Mouse (Mus musculus): ENCODE data around the gene Glud1.

DNA sequence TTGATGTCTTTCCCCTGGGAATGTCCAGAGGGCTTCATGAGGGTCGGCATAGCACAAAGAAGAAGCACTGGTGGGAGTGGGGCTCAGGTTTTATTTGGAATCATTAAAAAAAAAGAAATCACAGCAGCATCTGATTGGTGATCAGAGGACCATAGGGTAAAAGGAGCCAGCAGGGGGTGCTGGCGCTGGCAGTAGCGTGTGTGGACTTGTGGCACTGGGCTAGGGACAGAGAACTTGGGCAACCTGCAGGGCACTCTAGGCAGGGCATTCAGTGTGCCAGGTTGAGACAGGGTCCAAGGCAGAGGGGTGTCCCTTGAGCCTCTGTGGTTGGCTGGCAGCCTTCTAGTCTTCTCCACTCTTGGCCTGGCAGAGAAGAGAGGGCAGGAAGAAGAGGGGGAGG, 59.7 kb downstream of the Glud1 start:
- TF ChIP-seq EP300 (IDR thresholded peaks at IDR 0.05; ENCODE audit: insufficient read depth, low read depth, low read length) (no peak), CTCF (IDR thresholded peaks at IDR 0.05; ENCODE audit: low read depth, low read length) (no peak)

Data from ES-Bruce4 (cell line).